Mouse (Mus musculus): ENCODE measurements around the gene Gpatch1. TPM values are rescaled to one million over a fixed set of nuclear protein-coding genes. Genes with fewer than 3 reads are reported as not detected.

Gpatch1 gene
- 1 to 10 TPM; 1.4 to 8.1 TPM for polyA plus RNA-seq (2012; fragmentation: generic; extraction: Trizol)

DNA sequence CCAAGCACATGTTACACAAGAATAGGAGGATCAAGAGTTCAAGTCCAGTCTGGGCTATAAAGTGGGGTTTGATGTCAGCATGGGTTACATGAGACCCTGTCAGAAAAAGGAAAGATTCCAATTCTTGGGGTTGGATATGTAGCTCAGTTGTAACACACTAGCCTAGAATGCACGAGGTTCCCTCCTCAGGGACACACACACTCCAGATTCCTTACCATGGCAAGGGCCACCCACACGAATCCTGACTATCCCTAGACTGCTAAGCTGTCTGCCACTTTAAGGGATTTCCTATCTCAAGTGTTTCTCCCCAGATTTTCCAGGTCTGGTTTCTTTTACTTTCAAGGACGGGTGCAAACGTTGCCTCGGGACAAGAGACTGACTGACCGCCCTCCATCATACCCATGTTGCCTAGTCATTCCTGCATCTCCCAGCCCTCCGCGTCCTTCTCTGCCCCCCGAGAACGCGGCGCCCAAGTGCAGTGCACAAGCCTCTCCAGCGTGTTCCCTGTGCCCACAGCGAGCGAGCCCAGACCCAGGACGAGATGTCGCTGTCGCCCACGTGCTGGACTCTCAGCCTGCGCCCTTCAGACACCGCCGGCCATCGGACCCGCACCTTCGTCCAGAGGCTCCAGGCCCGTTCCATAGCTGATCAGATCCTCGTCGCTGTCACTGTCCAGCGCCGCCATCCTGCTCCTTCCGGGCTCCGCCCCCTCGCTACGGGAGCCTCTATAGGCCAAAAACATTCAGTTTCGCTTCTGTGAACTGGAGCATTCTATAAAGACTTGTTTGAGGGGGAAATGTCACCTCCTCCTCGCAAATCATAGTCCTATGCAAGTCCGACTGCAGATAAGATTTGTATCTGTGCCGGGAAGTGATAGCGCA lies at the start of gene Gpatch1:
TSS of gene Gpatch1 (minus strand) at position 712 of the 881 bp plus-strand sequence.

GRCm38 (mm10) chr7:35333692-35334526 lies 15.7 kb upstream of the Gpatch1 start, which contains the start of gene Rhpn2:
Rhpn2 (plus strand) TSS chr7:35334170.

Other genes starting within 250 kb of the Gpatch1 start
- 1 to 10 TPM in 1 of 2 experiments, under 1 TPM in 1; 0.57 to 4.2 TPM for gene Cebpa, start 199.1 kb downstream of the Gpatch1 start, polyA plus RNA-seq (2012; fragmentation: generic; extraction: Trizol)
- not detected for gene Slc7a10, start 132.1 kb downstream of the Gpatch1 start, polyA plus RNA-seq (2012; fragmentation: generic; extraction: Trizol)
- under 1 TPM; 0.01 to 0.06 TPM for gene Lrp3, start 102.9 kb downstream of the Gpatch1 start, polyA plus RNA-seq (2012; fragmentation: generic; extraction: Trizol)
- gene Rhpn2, start 15.7 kb upstream of the Gpatch1 start, polyA plus RNA-seq (2012; fragmentation: generic; extraction: Trizol): under 1 TPM; 0.42 to 0.97 TPM
- gene Faap24, start 78.4 kb upstream of the Gpatch1 start, polyA plus RNA-seq (2012; fragmentation: generic; extraction: Trizol): 10 to 100 TPM; 10.1 to 11.8 TPM
- 10 to 100 TPM; 16.5 to 45.1 TPM for gene Cep89, start 78.6 kb upstream of the Gpatch1 start, polyA plus RNA-seq (2012; fragmentation: generic; extraction: Trizol)
- gene Slc7a9, start 130.4 kb upstream of the Gpatch1 start, polyA plus RNA-seq (2012; fragmentation: generic; extraction: Trizol): not detected
- not detected for gene Tdrd12, start 219.3 kb upstream of the Gpatch1 start, polyA plus RNA-seq (2012; fragmentation: generic; extraction: Trizol)
- 10 to 100 TPM in 1 of 2 experiments, 1 to 10 TPM in 1; 8.2 to 22.5 TPM for gene Nudt19, start 237.9 kb upstream of the Gpatch1 start, polyA plus RNA-seq (2012; fragmentation: generic; extraction: Trizol)

All from C3H10T1/2 (cell line).